Mouse (Mus musculus): ENCODE data around the gene Rsad2. TPM values are rescaled to one million over a fixed set of nuclear protein-coding genes. Genes with fewer than 3 reads are reported as not detected.

Rsad2 gene
- 4.2 TPM for polyA plus RNA-seq (2017; shearing (Covaris generic))

GRCm38 (mm10) chr12:26456028-26456698 lies at the start of gene Rsad2:
Gene Rsad2 (minus strand): TSS chr12:26456452.

GRCm38 (mm10) chr12:26469098-26470041 lies 13.1 kb upstream of the Rsad2 start, which contains the start of gene Cmpk2:
Gene Cmpk2 (plus strand): TSS chr12:26469204.

DNA sequence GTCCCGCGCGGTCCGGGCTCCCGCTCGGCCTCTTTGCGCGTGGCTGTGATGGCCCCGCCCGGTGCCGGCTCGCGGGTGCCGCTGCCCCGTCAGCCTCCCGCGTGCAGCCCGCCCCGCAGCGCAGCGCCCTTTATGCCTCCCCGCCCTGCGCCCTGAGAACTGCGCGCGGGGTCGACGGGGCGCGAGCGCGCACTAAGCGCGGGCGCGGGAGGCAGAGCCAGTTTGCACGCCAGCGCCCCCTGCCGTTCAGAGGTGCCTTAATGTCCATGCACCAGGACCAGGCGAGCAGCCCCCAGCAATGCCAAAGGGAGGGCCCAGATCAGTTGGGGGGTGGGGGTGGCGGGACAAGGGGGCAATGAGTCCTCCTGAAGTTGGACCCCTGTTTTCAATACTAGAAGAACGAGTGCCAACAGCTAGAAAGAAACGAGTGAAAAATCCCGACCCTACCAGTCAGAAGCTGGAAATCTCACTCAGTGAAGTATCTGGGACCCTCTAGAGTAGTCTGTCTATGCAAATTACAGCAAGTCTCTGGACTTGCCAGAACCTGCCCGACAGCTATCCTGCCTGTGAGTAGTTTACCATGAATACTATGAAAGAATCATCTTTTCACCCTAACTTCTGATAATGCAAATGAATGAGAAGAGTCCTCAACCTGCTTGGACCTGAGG lies 41.0 kb downstream of the Rsad2 start, which contains the start of gene Rnf144a:
Gene Rnf144a (minus strand): TSS at position 151 of the 668 bp plus-strand sequence.

Other genes with a start within 250 kb of the Rsad2 start
- gene Rnf144a, start 41.2 kb downstream of the Rsad2 start, polyA plus RNA-seq (2017; shearing (Covaris generic)) = 5.8 TPM
- 9.5 TPM for gene Cmpk2, start 12.8 kb upstream of the Rsad2 start, polyA plus RNA-seq (2017; shearing (Covaris generic))

All from inflammation-experienced regulatory T-cells, adult 16 weeks (primary cell).